Mouse (Mus musculus): ENCODE results near the gene Gpr176.

DNA sequence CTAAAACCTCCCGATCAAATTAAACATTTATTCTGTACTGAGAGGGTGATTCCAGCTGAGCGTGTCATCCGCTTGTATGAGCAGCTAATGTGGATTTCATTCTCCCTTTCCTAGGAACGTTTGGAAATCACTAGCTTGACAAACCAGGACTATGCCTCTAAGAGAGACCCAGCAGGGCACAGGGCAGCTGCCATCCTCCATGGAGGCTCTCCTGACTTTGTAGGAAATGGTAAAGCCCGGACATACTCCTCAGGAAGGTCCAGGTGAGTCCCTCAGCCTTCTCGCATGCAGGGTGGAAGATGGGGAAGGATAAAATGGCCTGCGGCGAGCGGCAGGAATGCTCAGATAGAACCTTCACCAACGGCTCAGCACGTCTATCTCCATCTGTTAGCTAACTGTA lies 39.6 kb upstream of the Gpr176 start:
- no peak for TF ChIP-seq CTCF (IDR thresholded peaks at IDR 0.05; ENCODE audit: low read depth, low read length)
- TF ChIP-seq GATA1 (IDR thresholded peaks at IDR 0.05; ENCODE audit: borderline replicate concordance, low read length): no peak
- TF ChIP-seq GATA2 (IDR thresholded peaks at IDR 0.05; ENCODE audit: borderline replicate concordance, low read depth, low read length): no peak
